Mouse (Mus musculus) lung, postnatal 0 days (tissue): Measurements from ENCODE around the gene Snrpd3.

Experiments used
- CTCF ChIP-seq: IDR thresholded peaks from 2 replicates; pipeline ENCODE4 v1.5.1; 2016; ENCODE audit warnings: antibody characterized with exemption, mild to moderate bottlenecking
- EP300 ChIP-seq: IDR thresholded peaks from 2 replicates; pipeline ENCODE4 v1.6.1; 2016; ENCODE audit warnings: antibody characterized with exemption, mild to moderate bottlenecking, control low read depth

DNA sequence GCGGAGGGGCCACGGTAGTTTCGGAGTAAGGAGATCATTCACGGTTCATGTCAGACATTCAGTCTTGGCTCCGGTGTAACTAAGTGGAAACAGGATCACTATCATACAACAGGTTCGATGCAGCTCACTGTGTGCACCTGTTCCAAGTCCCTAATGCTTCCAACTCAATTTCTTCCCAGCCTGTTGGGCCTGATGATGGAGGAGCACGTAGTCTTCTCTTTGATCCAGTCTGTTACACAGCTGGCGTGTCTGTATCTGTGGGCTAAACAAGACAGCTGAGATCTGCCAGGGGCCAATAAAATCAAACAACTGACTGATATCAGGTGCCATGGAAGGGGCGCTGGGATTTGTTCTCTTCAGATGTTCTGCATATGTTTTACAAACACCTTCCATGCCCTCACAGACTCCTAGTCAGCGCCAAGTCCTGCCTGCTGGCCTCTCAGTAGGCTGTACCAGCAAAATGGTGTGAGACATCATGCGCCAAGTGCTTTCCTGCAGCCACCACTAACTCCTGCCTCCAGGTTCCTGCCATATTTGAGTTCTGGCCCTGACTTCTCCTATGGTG is 34.4 kb upstream of the Snrpd3 start:
- TF ChIP-seq CTCF = no peak
- TF ChIP-seq EP300 = no peak
